Mouse (Mus musculus): ENCODE data around the gene Dpy19l3.

Gene Dpy19l3

GRCm38 (mm10) chr7:35754033-35754885 is at the start of gene Dpy19l3:
Gene Dpy19l3, minus strand, starts transcription at chr7:35754454.
- peak; percentile 85 for DNase-seq

GRCm38 (mm10) chr7:35802906-35803595 is 48.8 kb upstream of the Dpy19l3 start, which contains the start of gene Zfp507:
Gene Zfp507, minus strand, starts transcription at chr7:35803003.
- DNase-seq = peak; percentile 87

GRCm38 (mm10) chr7:35802201-35802905 is 48.1 kb upstream of the Dpy19l3 start:
- DNase-seq = no peak

GRCm38 (mm10) chr7:35796123-35796522 is 41.9 kb upstream of the Dpy19l3 start:
- no peak for DNase-seq

- DNase-seq = no peak
These were observed 40.0 kb upstream of the Dpy19l3 start for GRCm38 (mm10) chr7:35794145-35794664.

GRCm38 (mm10) chr7:35792150-35792848 is 38.0 kb upstream of the Dpy19l3 start:
- no peak for DNase-seq

GRCm38 (mm10) chr7:35790926-35791325 is 36.7 kb upstream of the Dpy19l3 start:
- no peak for DNase-seq

- no peak for DNase-seq
These were observed 35.9 kb upstream of the Dpy19l3 start for GRCm38 (mm10) chr7:35790201-35790600.

GRCm38 (mm10) chr7:35785579-35785978 is 31.3 kb upstream of the Dpy19l3 start:
- DNase-seq = no peak

- no peak for DNase-seq
These were observed 28.0 kb upstream of the Dpy19l3 start for GRCm38 (mm10) chr7:35782252-35782651.

GRCm38 (mm10) chr7:35774127-35774526 is 19.9 kb upstream of the Dpy19l3 start:
- no peak for DNase-seq

GRCm38 (mm10) chr7:35772347-35772746 is 18.1 kb upstream of the Dpy19l3 start:
- DNase-seq = no peak

GRCm38 (mm10) chr7:35771106-35771505 is 16.9 kb upstream of the Dpy19l3 start:
- DNase-seq = no peak

- DNase-seq = no peak
These were observed 15.9 kb upstream of the Dpy19l3 start for GRCm38 (mm10) chr7:35770122-35770521.

- DNase-seq = no peak
These were observed 10.2 kb upstream of the Dpy19l3 start for GRCm38 (mm10) chr7:35764461-35764860.

GRCm38 (mm10) chr7:35761801-35762200 is 7.5 kb upstream of the Dpy19l3 start:
- no peak for DNase-seq

GRCm38 (mm10) chr7:35759602-35760001 is 5.3 kb upstream of the Dpy19l3 start:
- DNase-seq = no peak

- DNase-seq = no peak
These were observed 2.5 kb upstream of the Dpy19l3 start for GRCm38 (mm10) chr7:35756510-35757440.

- no peak for DNase-seq
These were observed 573 bp upstream of the Dpy19l3 start for GRCm38 (mm10) chr7:35754886-35755168.

- peak; percentile 23 for DNase-seq
These were observed 778 bp downstream of the Dpy19l3 start for GRCm38 (mm10) chr7:35753319-35754032.

GRCm38 (mm10) chr7:35750873-35751272 is 3.4 kb downstream of the Dpy19l3 start:
- no peak for DNase-seq

Data from cerebellum, adult 9-11 months (tissue).